Mouse (Mus musculus) monocyte, adult 2 months (primary cell): ENCODE measurements around the gene Psrc1.

Source experiments
- DNase-seq, 2 experiments: peaks; one replicate each; pipeline ENCODE4 v3.0.0; 2022; ENCODE audit warnings: low spot score in 2 of 2, low read depth in 1 of 2

The Psrc1 gene

GRCm38 (mm10) chr3:108384425-108384824 is 786 bp downstream of the Psrc1 start:
- DNase-seq: no peak

GRCm38 (mm10) chr3:108386186-108386585 is 2.5 kb downstream of the Psrc1 start:
- no peak for DNase-seq

GRCm38 (mm10) chr3:108389111-108389545 is 5.5 kb downstream of the Psrc1 start:
- peak; percentile 93 to 94 for DNase-seq

GRCm38 (mm10) chr3:108392299-108392698 is 8.7 kb downstream of the Psrc1 start:
- no peak for DNase-seq

- DNase-seq: no peak
Measured at GRCm38 (mm10) chr3:108392793-108393192, 9.2 kb downstream of the Psrc1 start.

GRCm38 (mm10) chr3:108398281-108398680 is 14.6 kb downstream of the Psrc1 start:
- no peak for DNase-seq

GRCm38 (mm10) chr3:108400442-108400841 is 16.8 kb downstream of the Psrc1 start:
- DNase-seq: no peak

GRCm38 (mm10) chr3:108401692-108402527 is 18.3 kb downstream of the Psrc1 start:
- DNase-seq: peak; percentile 48 to 69

- DNase-seq: no peak
Measured at GRCm38 (mm10) chr3:108402528-108402920, 18.9 kb downstream of the Psrc1 start.

- no peak for DNase-seq
Measured at GRCm38 (mm10) chr3:108405536-108406305, 22.1 kb downstream of the Psrc1 start.

- DNase-seq: no peak
Measured at GRCm38 (mm10) chr3:108406306-108406885, 22.8 kb downstream of the Psrc1 start.

- DNase-seq: no peak
Measured at GRCm38 (mm10) chr3:108408517-108409008, 24.9 kb downstream of the Psrc1 start.

- no peak for DNase-seq
Measured at GRCm38 (mm10) chr3:108409656-108410358, 26.2 kb downstream of the Psrc1 start.

- no peak for DNase-seq
Measured at GRCm38 (mm10) chr3:108410359-108410714, 26.7 kb downstream of the Psrc1 start.

GRCm38 (mm10) chr3:108411026-108411753 is 27.6 kb downstream of the Psrc1 start:
- no peak for DNase-seq

- DNase-seq: no peak
Measured at GRCm38 (mm10) chr3:108411754-108412121, 28.1 kb downstream of the Psrc1 start.

- no peak for DNase-seq
Measured at GRCm38 (mm10) chr3:108413634-108414360, 30.2 kb downstream of the Psrc1 start.

GRCm38 (mm10) chr3:108414857-108415830 is 31.5 kb downstream of the Psrc1 start, which contains the start of gene Celsr2:
TSS of gene Celsr2 (minus strand) at chr3:108415552.
- no peak for DNase-seq

- DNase-seq: peak in 1 of 2 experiments; percentile 21
Measured at GRCm38 (mm10) chr3:108415831-108416223, 32.2 kb downstream of the Psrc1 start.
